Mouse (Mus musculus) retina, adult 2 months (tissue): ENCODE measurements at regions not wholly inside any gene's neighbourhood (a gene's known extent, or its start where the extent isn't known, plus 50 kb on each side); places are given as distances from the start of the nearest gene placed in this dataset.
"Not testable (repeated sequence)": the region's sequence is repeated elsewhere in the genome, so short reads cannot be mapped to it uniquely, and the experiment has no call there.

Experiments used
- DNase-seq: peaks from one replicate; pipeline ENCODE4 v3.0.0-alpha.2; 2012; ENCODE audit warnings: low read depth, low spot score

GRCm38 (mm10) chr4:35347609-35348008, 121.6 kb upstream of the C9orf72 start:
- DNase-seq, result no peak

DNA sequence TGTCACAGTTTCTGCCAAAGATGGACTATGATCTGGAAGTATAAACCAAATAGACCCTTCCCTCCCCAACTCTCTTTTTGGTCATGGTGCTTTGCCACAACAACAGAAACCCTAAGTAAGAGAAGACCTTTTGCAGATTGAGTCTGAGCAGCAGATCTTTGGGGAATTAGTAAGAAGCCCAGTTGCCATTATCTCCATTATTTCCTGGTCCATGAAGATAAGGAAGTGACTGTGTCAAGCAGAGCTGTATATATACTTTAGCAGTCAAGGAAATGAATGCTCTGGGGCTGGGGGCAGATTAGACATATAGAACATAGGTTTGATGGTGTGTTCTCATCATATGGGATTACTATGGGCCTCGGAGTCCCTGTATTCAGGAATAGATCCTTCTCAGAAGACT, 117.8 kb upstream of the C9orf72 start:
- no peak for DNase-seq

DNA sequence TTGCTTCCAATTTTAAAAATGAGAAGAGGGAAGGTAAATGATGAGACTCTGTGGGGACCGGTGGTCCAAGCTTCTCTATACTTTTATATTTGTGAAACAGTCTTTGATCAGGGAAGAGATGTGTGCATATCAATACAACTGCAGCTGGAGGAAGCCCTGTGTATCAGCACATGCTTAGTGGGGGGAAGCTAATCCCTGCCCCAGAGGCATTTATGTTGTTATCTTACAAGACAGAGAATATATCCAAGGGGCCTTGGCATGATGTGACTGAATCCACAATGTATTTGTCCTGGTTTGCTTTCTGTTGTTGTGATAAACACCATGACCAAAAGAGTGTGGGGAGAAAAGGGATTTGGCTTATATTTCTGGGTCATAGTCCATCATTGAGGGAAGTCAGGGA, 105.2 kb upstream of the C9orf72 start:
- DNase-seq, result no peak

DNA sequence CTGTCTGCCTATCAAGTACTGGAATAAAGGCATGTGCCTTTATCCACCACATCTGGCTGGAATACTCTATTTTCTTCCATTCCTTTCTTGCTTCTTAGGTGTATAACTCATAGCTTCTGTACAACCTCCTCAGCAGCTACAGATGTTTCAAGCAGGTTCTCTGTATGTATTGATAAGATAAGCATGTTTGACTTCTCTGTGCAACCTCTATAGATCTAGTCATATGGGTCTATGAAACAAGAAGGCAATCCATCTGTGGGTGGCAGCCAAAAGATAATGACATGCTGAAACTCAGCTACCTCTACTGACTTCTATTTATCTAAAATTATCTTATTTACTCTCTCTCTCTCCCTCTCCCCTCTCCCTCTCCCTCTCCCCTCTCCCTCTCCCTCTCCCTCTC, 99.3 kb upstream of the C9orf72 start:
- DNase-seq, result no peak

DNA sequence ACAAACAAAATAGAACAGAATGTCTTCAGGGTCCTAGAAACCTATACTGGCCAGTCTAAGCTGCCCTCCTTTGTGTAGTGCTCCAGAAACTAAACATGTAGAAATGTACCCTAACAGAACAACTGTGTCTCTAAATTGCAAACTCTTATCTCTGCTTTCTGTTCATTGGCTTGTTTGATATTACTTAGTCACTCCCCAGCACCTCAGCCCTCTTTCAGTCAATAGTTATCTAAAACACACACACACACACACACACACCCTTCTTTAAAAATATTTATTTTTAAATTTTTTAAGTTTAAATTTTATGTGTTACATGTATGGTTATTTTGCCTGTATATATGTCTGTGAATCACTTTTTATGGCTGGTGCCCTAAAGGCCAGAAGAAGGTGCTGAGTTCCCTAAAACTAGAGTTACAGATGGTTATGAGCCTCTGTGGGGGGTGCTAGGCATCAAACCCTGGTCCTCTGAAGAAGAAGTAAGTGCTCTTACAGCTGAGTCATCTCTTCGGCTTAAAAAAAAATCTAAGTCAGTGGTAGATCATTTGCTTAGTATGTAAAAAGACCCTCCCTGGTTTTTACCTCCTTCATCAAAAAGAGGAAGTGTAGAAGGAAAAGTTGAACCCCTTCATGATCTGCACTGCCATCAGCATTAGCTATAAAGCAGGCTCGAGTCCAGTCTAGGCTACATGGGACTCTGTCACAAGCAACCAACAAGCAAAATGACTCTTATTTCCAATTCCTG, 96.6 kb upstream of the C9orf72 start:
- no peak for DNase-seq

DNA sequence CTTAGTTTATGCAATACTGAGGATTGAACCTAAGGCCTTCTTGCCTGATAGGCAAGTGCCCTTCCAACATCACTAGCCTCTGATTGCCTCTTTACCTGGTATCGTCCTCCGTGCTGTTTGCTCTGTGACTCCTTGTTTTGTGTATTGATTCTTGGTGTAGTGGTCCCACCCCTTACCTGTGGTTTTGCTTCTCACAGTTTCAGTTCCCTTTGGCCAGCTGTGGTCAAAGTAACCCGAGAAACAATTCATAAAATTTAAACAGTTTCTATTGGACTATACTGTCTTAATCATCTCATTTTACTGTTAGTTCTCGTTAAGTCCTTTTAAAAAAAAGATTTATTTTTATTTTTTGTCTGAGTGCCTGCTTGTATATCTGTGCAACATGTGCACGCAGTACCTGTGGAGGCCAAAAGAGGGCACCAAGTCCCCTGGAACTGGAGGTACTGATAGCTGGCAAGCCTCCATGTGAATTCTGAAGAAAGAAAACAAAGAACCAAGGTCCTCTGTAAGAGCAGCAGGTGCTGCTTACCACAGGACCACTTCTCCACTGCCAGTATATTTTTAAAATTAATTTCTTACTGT, 84.5 kb upstream of the C9orf72 start:
- DNase-seq, result no peak

- no peak for DNase-seq
Measured at GRCm38 (mm10) chr4:35308221-35308620, 82.2 kb upstream of the C9orf72 start.

- DNase-seq, result no peak
Measured at GRCm38 (mm10) chr4:35305210-35305609, 79.2 kb upstream of the C9orf72 start.

DNA sequence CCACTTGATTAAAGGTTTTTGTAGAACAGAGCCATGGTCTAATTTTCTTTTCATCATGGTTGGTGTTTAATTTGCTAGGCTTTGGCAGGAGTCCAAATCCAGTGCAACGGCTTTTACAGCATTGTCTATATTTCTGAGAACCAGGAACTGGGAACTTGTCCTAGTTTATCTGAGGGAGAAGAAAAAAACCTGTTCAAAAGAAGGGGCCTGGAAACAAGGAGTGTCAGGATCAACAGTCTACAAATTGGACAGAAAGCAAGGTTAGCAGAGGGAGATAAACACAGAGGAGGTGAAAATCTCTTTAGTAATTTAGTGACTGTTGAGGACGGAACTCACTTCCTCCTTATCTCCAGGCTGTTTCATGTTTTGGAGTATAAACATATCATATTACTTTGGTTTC, 74.9 kb upstream of the C9orf72 start:
- no peak for DNase-seq

GRCm38 (mm10) chr4:35300374-35300773, 74.4 kb upstream of the C9orf72 start:
- DNase-seq, result not testable (repeated sequence)

DNA sequence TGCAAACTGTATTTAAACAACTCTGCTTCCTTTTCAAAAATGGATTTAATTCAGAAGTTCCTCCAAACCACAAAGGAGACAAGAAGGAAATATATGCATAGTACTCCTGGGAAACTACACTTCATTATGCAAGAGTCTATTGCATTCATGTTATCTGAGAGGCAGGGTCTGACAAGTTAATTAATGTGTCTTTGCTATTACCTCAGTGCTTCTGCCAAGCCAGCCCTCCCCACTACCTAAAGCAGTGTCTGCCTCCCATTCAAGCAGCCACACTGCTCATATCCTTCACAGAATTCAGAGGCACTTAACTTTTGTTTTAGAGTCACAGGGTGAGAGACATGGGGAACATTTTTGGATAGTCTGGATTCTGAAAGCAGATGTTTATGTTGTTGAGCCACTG, 58.6 kb upstream of the C9orf72 start:
- DNase-seq, result no peak
